Mouse (Mus musculus) inflammation-experienced regulatory T-cells, adult 6 months (primary cell): ENCODE data around the gene Khk. TPM values are rescaled to one million over a fixed set of nuclear protein-coding genes. Genes with fewer than 3 reads are reported as not detected.

ENCODE experiments used
- ATAC-seq: one replicate; pipeline ENCODE4 v1.8.0; 2017
- polyA plus RNA-seq, 3 experiments: library from polyadenylated mRNA; unstranded; fragments of 100-300 nt; shearing (Covaris generic); gene quantifications; one replicate each; pipeline ENCODE4 v1.2.1; 2017

Gene Khk
- polyA plus RNA-seq, 3 experiments from 2014 or later, result 10.8 to 26.3 (median 24.3) TPM

GRCm38 (mm10) chr5:30974870-30975656, 53.8 kb downstream of the Khk start:
- no peak for ATAC-seq

Other genes starting within 250 kb of the Khk start
- gene Dpysl5, start 209.9 kb upstream of the Khk start, polyA plus RNA-seq, result 1 to 10 TPM in 1 of 3 experiments, under 1 TPM in 1, not detected in 1; 0.13 to 1.5 TPM
- 1 to 10 TPM; 2.4 to 5.3 (median 4.0) TPM for gene Mapre3, start 106.8 kb upstream of the Khk start, polyA plus RNA-seq
- gene Tmem214, start 53.4 kb upstream of the Khk start, polyA plus RNA-seq, result 10 to 100 TPM; 23.3 to 26.9 (median 25.2) TPM
- 1 to 10 TPM; 2.7 to 7.0 (median 5.2) TPM for gene Agbl5, start 32.7 kb upstream of the Khk start, polyA plus RNA-seq
- gene Ost4, start 13.6 kb upstream of the Khk start, polyA plus RNA-seq, result 100 to 1,000 TPM; 283 to 295 (median 294) TPM
- gene Emilin1, start 8.0 kb upstream of the Khk start, polyA plus RNA-seq, result under 1 TPM in 1 of 3 experiments, not detected in 2; 0.84 TPM
- not detected for gene Cgref1, start 24.2 kb downstream of the Khk start, polyA plus RNA-seq
- gene Preb, start 38.9 kb downstream of the Khk start, polyA plus RNA-seq, result 10 to 100 TPM; 56.7 to 79.6 (median 69.0) TPM
- gene Tcf23, start 47.2 kb downstream of the Khk start, polyA plus RNA-seq, result not detected
- 10 to 100 TPM; 61.6 to 98.6 (median 81.7) TPM for gene Atraid, start 126.9 kb downstream of the Khk start, polyA plus RNA-seq
- 1 to 10 TPM; 4.9 to 7.0 (median 4.9) TPM for gene Slc5a6, start 127.5 kb downstream of the Khk start, polyA plus RNA-seq
- 10 to 100 TPM in 1 of 3 experiments, 1 to 10 TPM in 2; 5.4 to 11.8 (median 7.8) TPM for gene Cad, start 133.3 kb downstream of the Khk start, polyA plus RNA-seq
- not detected for gene Dnajc5g, start 184.9 kb downstream of the Khk start, polyA plus RNA-seq
- gene Slc30a3, start 186.8 kb downstream of the Khk start, polyA plus RNA-seq, result under 1 TPM in 2 of 3 experiments, not detected in 1; 0.45 to 0.57 TPM
- gene Trim54, start 195.3 kb downstream of the Khk start, polyA plus RNA-seq, result not detected
- gene Ucn, start 217.4 kb downstream of the Khk start, polyA plus RNA-seq, result not detected
- 10 to 100 TPM; 40.8 to 67.2 (median 64.2) TPM for gene Mpv17, start 232.8 kb downstream of the Khk start, polyA plus RNA-seq